Mouse (Mus musculus) adrenal gland, postnatal 4 days (tissue): ENCODE results near the gene Fuom. TPM values are rescaled to one million over a fixed set of nuclear protein-coding genes. Genes with fewer than 3 reads are reported as not detected.

Experiments
- DNase-seq, 2 experiments: peaks; one replicate each; pipeline ENCODE4 v3.0.0; 2021 to 2022; ENCODE audit warnings: low spot score in 2 of 2, mixed read lengths in 2 of 2
- total RNA-seq, 2 experiments: library from RNA; stranded (reverse); gene quantifications; 2 replicates each; pipeline ENCODE4 v1.2.3; 2021

Gene Fuom
- total RNA-seq, 2 experiments from 2014 or later: 65.1 to 72.4 TPM

DNA sequence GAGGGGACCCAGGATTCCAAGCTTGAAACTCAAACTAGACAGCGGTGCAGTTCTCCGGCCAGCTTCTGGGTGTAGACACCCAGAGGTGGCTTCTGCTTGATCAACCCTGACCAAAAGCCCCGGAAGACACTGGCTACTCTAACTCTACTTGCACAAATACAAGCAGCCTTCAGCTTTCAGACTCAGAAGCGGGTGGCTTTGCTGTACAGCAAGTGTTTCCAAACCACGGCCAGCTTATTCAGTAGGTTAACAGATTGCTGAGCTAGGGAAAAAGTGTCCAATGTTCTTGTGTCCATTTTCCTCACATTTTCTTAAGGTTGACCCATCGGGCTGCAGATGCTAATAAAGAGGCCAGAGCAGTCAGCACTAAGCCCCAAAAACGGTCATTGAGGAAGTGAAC lies 43.7 kb downstream of the Fuom start:
- no peak for DNase-seq

DNA sequence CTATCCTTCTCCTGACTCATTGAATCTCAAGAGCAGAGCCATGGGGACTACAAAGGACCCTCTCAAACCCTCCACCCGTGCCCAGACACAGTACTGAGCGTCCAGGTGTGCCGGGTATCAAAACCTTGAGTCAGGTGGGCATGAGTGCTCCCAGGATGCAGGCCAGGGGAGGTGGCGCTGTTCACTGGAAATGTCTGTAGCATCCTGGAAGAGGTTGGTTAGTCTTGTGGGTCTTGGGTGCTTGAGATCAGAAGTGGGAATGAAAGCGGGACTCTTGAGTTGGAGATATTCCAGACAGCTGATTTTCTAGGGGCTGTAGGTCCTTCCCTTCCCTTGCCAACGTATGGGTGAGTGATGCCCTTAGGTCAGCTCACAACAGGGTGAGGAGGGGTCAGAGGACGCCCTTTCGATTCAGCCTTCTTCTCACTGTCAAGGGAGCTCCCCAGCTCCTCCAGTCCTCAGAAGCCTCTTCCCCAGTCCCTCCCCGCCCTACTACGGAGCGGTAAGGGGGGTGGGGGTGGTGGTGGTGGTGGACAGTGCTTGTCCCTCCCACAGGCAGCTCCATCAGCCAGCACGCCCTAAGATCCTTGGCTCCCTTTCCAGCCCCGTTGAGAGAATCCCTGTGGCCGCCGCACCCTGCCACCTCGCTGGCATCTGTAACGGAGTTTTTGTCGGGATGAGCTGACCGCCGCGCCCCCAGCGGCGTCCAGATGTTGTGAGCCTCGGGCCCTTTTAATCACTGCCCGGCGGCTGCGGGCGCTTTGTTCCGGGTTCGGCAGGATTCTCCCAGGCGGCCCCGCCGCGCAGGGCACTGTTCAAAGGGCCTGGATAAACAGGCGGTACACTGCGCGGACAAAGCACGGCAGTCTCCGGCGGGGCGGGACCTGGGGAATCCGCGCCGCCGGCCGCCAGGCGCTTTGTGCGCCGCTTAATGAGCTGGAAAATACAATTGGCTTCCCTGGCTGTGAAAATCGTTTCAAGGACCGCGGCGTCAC lies 44.5 kb downstream of the Fuom start:
- DNase-seq: no peak

DNA sequence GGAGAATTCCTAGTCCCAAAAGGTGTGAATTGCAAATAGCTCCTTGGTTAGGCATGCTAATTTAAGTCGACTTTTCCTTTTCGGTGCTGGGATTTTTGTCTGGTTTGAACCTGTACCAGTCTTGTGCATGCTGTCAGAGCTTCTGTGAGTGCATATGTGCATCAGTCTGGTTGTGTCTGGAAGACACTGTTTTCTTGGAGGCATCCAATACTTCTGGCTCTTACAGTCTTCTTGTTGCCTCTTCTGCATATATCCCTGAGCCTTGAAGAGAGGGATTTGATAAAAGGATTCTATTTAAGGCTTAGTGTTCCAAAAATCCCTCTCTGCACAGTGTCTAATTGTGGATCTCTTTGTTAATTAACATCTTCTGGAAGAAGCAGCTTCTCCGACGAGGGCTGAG lies 48.1 kb downstream of the Fuom start:
- DNase-seq: no peak

DNA sequence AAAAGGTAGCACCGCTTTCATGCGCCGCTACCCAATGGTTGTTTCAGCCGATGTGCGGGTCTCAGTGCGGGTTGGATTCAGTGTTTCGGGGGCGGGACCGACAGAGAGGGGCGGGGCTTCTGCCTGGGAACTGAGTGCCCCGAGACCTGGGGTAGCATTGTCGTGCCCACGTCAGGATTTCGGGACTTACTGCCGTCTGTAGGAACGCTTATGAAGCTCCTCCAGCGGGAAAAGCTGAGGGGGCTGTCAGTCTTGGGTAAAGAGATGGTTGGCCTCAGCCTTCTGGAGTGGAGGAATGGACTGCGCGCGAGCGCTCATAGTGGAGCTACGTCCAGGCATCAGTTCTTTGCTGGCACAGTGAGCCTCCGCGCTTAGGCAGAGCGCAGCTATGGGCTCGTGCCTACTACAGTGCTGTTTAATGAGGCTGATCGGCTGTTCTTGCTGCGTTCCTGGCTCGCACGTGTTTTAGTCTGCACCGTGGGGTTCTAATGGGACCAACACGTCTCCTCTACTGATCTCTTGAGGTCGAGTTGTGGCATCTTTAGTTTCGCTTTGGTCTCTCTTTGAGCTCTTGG lies 53.0 kb downstream of the Fuom start:
- no peak for DNase-seq

DNA sequence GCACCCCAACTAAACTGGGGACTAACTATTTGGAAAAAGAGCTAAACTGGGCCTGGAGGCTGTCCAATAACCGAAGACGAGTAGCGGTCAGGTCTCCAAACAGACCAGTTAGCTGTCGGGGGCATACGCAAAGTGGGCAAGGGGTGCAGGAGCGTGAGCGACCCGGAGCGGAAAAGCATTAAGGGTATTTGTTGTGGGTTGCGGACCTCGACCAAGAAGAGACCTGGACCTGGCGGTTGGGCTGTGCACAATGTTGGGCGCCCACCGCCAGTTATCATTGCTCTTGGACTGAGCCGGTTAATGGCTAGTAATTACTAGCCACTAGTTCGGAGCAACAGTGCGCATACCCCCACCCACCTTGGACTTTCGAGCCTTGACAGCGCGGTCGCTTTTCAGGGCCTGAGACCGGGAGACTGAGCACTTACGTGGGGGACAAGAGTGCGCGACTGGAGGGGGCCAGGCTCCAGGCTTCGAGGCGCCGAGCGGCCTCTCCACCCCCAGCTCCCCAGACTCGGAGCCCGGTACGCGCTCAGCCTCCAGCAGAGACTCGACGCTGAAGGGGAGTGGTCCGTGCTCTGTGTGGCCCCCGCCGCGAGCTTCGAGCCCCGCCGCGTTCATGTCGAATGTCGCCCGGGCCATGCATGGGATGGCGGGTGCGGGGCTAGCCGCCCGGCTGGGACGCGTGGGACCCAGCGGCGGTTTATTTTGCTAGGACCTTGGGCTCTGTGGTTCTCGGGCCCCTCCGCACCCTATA lies 53.7 kb downstream of the Fuom start, which contains the start of gene Msx3:
Gene Msx3, minus strand, starts transcription at position 729 of the 754 bp plus-strand sequence.
- DNase-seq: no peak

DNA sequence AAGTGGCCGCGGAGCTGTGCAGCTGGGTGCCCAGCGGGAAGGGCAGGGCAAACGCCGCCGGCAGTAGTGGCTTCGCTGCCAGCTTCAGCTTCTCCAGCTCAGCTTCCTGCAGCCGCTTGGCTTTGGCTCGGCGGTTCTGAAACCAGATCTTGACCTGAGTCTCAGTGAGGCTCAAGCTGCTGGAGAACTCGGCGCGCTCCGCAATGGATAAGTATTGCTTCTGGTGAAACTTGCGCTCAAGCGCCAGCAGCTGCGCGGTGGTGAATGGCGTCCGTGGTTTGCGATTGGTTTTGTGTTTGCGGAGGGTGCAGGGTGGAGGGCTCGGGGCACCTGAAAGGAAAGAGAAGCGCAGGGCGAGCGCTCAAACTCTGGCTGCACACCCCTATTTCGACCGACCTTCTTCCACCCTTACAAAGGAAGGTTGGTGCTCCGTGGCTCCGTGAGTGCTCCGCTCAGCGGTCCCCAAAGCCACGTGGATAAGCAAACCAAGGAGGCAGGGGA lies 54.4 kb downstream of the Fuom start:
- DNase-seq: no peak

Other genes starting within 250 kb of the Fuom start
- 1 to 10 TPM; 1.6 to 1.7 TPM for gene Kndc1, start 207.7 kb downstream of the Fuom start, total RNA-seq
- gene Utf1, start 158.7 kb downstream of the Fuom start, total RNA-seq: not detected
- 1 to 10 TPM in 1 of 2 experiments, under 1 TPM in 1; 0.54 to 1.2 TPM for gene 6430531B16Rik, start 123.7 kb downstream of the Fuom start, total RNA-seq
- 1 to 10 TPM; 1.8 to 2.0 TPM for gene Adam8, start 109.9 kb downstream of the Fuom start, total RNA-seq
- gene Zfp511, start 66.0 kb downstream of the Fuom start, total RNA-seq: 10 to 100 TPM; 20.2 to 21.9 TPM
- 10 to 100 TPM; 53.7 to 55.8 TPM for gene Tubgcp2, start 65.8 kb downstream of the Fuom start, total RNA-seq
- gene Msx3, start 53.4 kb downstream of the Fuom start, total RNA-seq: not detected
- 10 to 100 TPM; 10.8 to 12.9 TPM for gene Caly, start 19.9 kb downstream of the Fuom start, total RNA-seq
- not detected for gene Prap1, start 9.0 kb downstream of the Fuom start, total RNA-seq
- 10 to 100 TPM; 20.4 to 21.0 TPM for gene Paox, start 13.4 kb upstream of the Fuom start, total RNA-seq
- 100 to 1,000 TPM; 290 to 325 TPM for gene Echs1, start 14.0 kb upstream of the Fuom start, total RNA-seq
- 10 to 100 TPM; 33.6 to 35.8 TPM for gene Mtg1, start 35.1 kb upstream of the Fuom start, total RNA-seq
- gene Sprn, start 52.4 kb upstream of the Fuom start, total RNA-seq: 1 to 10 TPM; 1.7 to 2.6 TPM
- not detected for gene Olfr522, start 62.3 kb upstream of the Fuom start, total RNA-seq
- not detected for gene Olfr523, start 70.8 kb upstream of the Fuom start, total RNA-seq
- not detected for gene Olfr524, start 103.5 kb upstream of the Fuom start, total RNA-seq
- gene Cd163l1, start 115.8 kb upstream of the Fuom start, total RNA-seq: not detected
- gene 5830411N06Rik, start 144.8 kb upstream of the Fuom start, total RNA-seq: not detected
- not detected for gene Olfr525, start 218.4 kb upstream of the Fuom start, total RNA-seq
- not detected for gene Olfr527, start 231.6 kb upstream of the Fuom start, total RNA-seq